Mouse (Mus musculus): ENCODE data around the gene Kdm5b.

Gene Kdm5b

GRCm38 (mm10) chr1:134549632-134550132, 10.3 kb upstream of the Kdm5b start, which contains the start of gene Mgat4e:
Gene Mgat4e (minus strand): TSS chr1:134549682.
- DNase-seq (ENCODE audit: low read depth, low spot score) = no peak

GRCm38 (mm10) chr1:134551869-134552268, 8.1 kb upstream of the Kdm5b start:
- no peak for DNase-seq (ENCODE audit: low read depth, low spot score)

- no peak for DNase-seq (ENCODE audit: low read depth, low spot score)
Observed at GRCm38 (mm10) chr1:134552396-134552795, 7.6 kb upstream of the Kdm5b start.

GRCm38 (mm10) chr1:134555240-134555870, 4.6 kb upstream of the Kdm5b start:
- no peak for DNase-seq (ENCODE audit: low read depth, low spot score)

GRCm38 (mm10) chr1:134555871-134556670, 3.9 kb upstream of the Kdm5b start:
- DNase-seq (ENCODE audit: low read depth, low spot score) = peak; percentile 90

GRCm38 (mm10) chr1:134556671-134557218, 3.2 kb upstream of the Kdm5b start:
- peak; percentile 97 for DNase-seq (ENCODE audit: low read depth, low spot score)

GRCm38 (mm10) chr1:134558511-134558910, 1.5 kb upstream of the Kdm5b start:
- DNase-seq (ENCODE audit: low read depth, low spot score) = no peak

GRCm38 (mm10) chr1:134559226-134559625, 745 bp upstream of the Kdm5b start:
- DNase-seq (ENCODE audit: low read depth, low spot score) = no peak

GRCm38 (mm10) chr1:134560396-134560795, 425 bp downstream of the Kdm5b start:
- no peak for DNase-seq (ENCODE audit: low read depth, low spot score)

GRCm38 (mm10) chr1:134560801-134561769, 1.1 kb downstream of the Kdm5b start:
- peak; percentile 73 for DNase-seq (ENCODE audit: low read depth, low spot score)

GRCm38 (mm10) chr1:134561770-134562143, 1.8 kb downstream of the Kdm5b start:
- DNase-seq (ENCODE audit: low read depth, low spot score) = peak; percentile 22

GRCm38 (mm10) chr1:134562457-134562856, 2.5 kb downstream of the Kdm5b start:
- DNase-seq (ENCODE audit: low read depth, low spot score) = peak; percentile 43

GRCm38 (mm10) chr1:134563726-134564125, 3.8 kb downstream of the Kdm5b start:
- DNase-seq (ENCODE audit: low read depth, low spot score) = no peak

GRCm38 (mm10) chr1:134567511-134567910, 7.5 kb downstream of the Kdm5b start:
- DNase-seq (ENCODE audit: low read depth, low spot score) = no peak

- DNase-seq (ENCODE audit: low read depth, low spot score) = no peak
Observed at GRCm38 (mm10) chr1:134570171-134570570, 10.2 kb downstream of the Kdm5b start.

- no peak for DNase-seq (ENCODE audit: low read depth, low spot score)
Observed at GRCm38 (mm10) chr1:134570631-134571030, 10.7 kb downstream of the Kdm5b start.

- DNase-seq (ENCODE audit: low read depth, low spot score) = no peak
Observed at GRCm38 (mm10) chr1:134573300-134573931, 13.4 kb downstream of the Kdm5b start.

- DNase-seq (ENCODE audit: low read depth, low spot score) = no peak
Observed at GRCm38 (mm10) chr1:134573932-134574315, 14.0 kb downstream of the Kdm5b start.

GRCm38 (mm10) chr1:134577384-134578120, 17.6 kb downstream of the Kdm5b start:
- no peak for DNase-seq (ENCODE audit: low read depth, low spot score)

GRCm38 (mm10) chr1:134580796-134581195, 20.8 kb downstream of the Kdm5b start:
- no peak for DNase-seq (ENCODE audit: low read depth, low spot score)

Data from A20 (cell line).